Mouse (Mus musculus): ENCODE data around the gene Col19a1. TPM values are rescaled to one million over a fixed set of nuclear protein-coding genes. Genes with fewer than 3 reads are reported as not detected.
"Not testable (repeated sequence)": the region's sequence is repeated elsewhere in the genome, so short reads cannot be mapped to it uniquely, and the experiment has no call there.

The Col19a1 gene
- under 1 TPM; 0.05 to 0.07 TPM for total RNA-seq (2021)

GRCm38 (mm10) chr1:24587141-24587541 lies at the start of gene Col19a1:
Gene Col19a1 (minus strand): TSS chr1:24587472.
- DNase-seq = peak in 1 of 2 experiments; percentile 9
- intact Hi-C loops (cut with DNase I) = no loop called here

DNA sequence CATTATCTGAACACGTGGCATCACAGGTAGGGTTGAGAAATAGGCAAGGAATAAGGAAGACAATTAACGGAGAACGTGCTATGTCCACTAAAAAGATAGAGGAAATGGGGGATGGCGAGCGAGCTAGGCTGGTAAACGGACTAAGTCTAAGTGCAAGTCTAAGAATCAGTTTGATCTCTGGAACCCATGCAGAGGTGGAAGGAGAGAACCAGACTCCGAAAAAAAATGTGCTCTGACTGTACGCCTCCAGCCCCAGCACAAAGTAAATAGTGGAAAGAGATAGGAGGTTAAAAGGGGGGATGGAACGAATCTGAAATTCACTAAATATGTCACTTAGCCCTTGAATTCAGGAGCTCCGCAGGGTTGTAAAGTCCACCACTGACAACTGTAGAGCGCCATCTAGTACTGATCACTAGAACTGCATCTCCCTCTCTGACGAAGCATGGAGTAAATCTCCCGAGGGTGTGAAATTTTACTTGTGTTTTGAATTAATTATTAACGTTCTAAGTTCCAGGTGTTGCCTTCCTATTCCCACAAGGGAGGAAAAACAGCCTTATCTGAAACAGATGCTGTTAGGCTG lies 46.4 kb upstream of the Col19a1 start:
- intact Hi-C loops (cut with DNase I) = loop anchor here (5.0 kb wide), 1 partner anchor 256 kb away; no protein-coding TSS in a partner anchor
- DNase-seq = peak; percentile 20 to 41

GRCm38 (mm10) chr1:24612556-24612955 lies 25.3 kb upstream of the Col19a1 start:
- DNase-seq; intact Hi-C loops (cut with DNase I): not testable (repeated sequence)

GRCm38 (mm10) chr1:24595096-24595495 lies 7.8 kb upstream of the Col19a1 start:
- intact Hi-C loops (cut with DNase I) = no loop called here
- DNase-seq = no peak

DNA sequence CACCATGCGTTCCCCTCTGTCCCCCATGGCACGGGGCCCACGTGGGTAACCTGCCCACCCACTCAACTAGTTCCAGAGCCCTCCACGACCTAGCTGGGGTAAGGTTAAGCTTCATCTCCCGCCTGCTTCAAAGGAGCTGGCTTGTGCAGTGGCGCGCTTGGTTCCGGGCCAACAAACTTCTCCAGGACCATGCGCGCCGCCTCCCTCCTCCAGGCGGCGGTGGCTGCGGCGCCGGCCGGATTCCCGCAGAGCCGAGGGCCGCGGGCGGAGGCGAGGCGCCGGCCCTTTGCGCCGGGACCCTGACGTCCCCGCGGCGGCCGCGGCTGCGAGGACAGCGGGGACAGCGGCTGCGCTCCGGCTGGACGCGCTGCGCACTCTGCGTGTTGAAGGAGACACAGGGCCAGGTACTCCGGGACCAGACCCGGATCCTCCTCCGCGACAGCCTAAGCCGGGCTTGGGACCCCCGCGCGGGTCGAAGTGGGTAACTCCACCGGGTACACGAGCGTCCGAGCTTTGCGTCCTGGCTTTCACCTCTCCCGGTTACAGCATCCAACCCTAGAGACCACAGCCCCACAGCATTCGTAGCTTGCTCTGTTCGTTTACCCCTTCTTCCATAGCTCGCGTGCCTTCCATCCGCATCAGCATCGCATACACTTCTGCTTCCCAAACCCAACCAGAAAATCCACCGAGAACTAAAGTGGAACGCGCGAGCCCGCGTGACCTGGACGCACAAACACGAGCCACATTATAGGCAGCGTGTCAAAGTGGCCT lies 717 bp downstream of the Col19a1 start:
- intact Hi-C loops (cut with DNase I) = no loop called here
- peak; percentile 56 to 60 for DNase-seq

- DNase-seq = no peak
- intact Hi-C loops (cut with DNase I) = no loop called here
Measured at GRCm38 (mm10) chr1:24572602-24573001, 14.7 kb downstream of the Col19a1 start.

- no peak for DNase-seq
- intact Hi-C loops (cut with DNase I) = no loop called here
Measured at GRCm38 (mm10) chr1:24564113-24564512, 23.2 kb downstream of the Col19a1 start.

DNA sequence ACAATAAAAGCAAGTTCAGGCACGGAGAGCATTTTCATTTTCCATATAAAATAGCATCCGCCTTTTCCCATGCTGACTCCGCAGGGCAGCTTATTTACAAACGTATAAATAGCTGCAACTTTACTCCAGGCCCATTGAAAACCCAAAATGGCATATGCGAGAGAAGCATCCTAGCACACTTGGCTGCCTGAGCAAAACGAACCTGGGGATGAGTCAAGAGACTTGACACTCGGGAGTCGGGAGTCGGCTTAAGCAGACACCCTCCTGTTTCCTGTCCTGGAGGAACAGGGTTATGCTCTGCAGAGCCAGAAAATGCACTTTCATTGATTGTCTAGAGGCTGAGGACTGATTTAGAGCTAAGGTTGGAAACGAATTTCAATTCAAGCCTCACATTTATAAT lies 29.3 kb downstream of the Col19a1 start:
- intact Hi-C loops (cut with DNase I) = no loop called here

GRCm38 (mm10) chr1:24553462-24553861 lies 33.8 kb downstream of the Col19a1 start:
- intact Hi-C loops (cut with DNase I) = no loop called here
- DNase-seq = peak; percentile 37 to 50

More for the DNA sequence above, 29.3 kb downstream of the Col19a1 start:
- no peak for DNase-seq

DNA sequence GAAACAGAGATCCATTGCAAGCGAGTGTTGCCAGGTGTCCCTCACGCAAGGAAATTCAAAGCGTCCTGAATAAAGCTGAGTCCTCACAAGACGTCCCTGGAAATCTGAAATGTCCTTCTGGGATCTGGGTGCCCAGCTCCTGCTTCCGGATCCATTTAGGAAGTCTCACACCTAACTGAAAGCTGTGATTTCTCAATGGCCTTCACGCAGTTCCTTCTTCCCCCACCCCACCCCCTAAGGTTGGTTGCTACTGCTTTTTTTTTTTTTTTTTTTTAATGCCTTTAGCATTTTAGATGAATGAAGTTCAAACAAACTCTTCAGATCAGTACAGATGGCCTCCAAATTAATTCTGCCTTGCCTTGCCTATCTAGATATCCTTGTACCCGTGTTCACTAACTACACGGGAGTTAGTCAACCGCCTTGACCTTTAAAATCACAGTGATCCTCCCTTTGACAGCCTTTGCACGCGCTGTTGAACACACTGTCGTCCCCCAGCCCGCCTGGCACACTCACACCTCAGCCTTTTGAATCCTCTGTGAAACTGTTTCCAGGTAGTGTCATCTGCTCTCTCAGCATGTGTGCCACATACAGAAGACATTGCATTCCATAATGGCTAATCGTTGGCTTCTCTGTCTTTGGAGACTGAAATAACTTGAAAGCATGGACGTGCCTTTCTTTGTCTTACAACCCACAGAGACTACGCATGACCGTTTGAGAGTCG lies 36.6 kb downstream of the Col19a1 start:
- DNase-seq = no peak
- intact Hi-C loops (cut with DNase I) = no loop called here

- peak in 1 of 2 experiments; percentile 8 for DNase-seq
- intact Hi-C loops (cut with DNase I) = no loop called here
Measured at GRCm38 (mm10) chr1:24550031-24550430, 37.2 kb downstream of the Col19a1 start.

DNA sequence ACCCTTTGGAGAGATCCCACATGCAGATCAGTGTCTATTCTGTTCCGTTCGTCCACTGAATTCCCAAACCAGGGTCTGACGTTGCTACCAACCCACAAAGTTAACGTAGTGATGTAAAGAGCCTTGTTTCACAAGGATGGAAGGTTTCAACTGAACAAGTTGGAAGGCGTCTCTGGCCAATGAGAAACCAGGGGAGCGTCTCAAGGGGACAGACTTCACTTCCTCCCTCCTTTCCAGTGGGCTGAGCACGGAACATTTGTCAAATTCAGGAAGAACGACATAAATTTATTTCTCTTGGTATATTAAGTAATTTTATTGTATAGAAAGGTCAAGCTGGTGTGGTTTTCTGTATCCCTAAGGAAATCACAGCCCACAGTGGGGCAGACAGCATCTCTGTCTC lies 38.2 kb downstream of the Col19a1 start:
- intact Hi-C loops (cut with DNase I) = no loop called here
- no peak for DNase-seq

- DNase-seq = no peak
- intact Hi-C loops (cut with DNase I) = no loop called here
Measured at GRCm38 (mm10) chr1:24547574-24547973, 39.7 kb downstream of the Col19a1 start.

GRCm38 (mm10) chr1:24539852-24540251 lies 47.4 kb downstream of the Col19a1 start:
- no peak for DNase-seq
- intact Hi-C loops (cut with DNase I) = no loop called here

DNA sequence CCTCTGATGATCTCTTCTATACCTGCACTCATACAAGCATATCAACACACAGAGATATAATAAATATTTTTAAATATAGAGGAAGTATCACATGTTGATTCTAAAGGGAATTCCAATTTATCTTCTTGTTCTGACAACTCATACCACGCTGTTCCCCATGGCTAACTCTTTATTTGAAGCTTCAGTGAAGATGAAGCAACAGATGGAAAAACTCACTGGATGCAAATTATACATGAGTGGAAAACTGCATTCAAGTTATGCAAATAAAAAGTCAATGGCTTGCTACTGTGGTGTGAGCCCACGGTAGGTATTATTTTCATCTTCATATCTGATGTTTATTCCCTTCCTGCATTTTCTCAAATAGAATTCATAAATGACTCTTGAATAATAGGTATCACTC lies 60.1 kb downstream of the Col19a1 start:
- intact Hi-C loops (cut with DNase I) = no loop called here

DNA sequence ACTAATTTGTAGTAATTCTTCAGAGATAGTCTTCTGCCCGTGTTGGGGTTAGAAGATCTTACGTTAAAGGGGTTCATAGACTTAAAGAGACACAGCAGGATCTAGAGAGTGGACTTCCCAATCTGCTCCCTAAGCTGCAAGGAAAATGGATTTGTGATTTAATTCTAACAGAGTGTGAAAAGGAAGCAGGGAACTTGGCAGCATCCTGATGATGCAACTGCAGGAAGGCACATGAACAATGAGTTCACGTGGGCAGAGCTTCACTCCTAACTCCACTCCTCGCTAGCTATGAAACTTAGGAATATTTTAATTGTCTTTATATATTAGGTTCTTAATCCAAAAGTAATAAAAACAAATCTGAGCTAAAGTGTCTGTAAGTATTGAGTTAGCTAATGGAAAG lies 69.8 kb downstream of the Col19a1 start:
- peak in 1 of 2 experiments; percentile 12 for DNase-seq
- intact Hi-C loops (cut with DNase I) = no loop called here

More for the DNA sequence above, 60.1 kb downstream of the Col19a1 start:
- DNase-seq = no peak

- DNase-seq = no peak
- intact Hi-C loops (cut with DNase I) = no loop called here
Measured at GRCm38 (mm10) chr1:24515341-24515740, 71.9 kb downstream of the Col19a1 start.

DNA sequence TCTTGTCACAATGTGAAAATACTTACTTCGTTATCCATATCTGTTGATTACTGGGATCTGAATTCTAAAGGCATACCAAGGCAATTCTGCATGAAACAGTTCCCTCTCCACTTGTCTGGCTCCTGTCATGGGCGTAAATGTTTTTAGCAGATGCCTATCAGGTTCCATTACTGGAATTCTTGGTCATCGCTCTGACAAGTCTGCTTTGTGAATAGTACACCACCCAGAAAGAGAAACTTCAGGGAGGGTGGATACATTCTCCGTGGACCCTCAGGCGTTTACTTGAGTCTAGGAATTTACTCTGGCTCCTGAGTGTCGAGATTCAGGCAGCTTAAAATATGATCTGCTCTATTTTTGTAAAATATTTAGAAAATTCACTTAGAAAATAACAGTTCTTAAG lies 75.7 kb downstream of the Col19a1 start:
- intact Hi-C loops (cut with DNase I) = no loop called here
- DNase-seq = no peak

DNA sequence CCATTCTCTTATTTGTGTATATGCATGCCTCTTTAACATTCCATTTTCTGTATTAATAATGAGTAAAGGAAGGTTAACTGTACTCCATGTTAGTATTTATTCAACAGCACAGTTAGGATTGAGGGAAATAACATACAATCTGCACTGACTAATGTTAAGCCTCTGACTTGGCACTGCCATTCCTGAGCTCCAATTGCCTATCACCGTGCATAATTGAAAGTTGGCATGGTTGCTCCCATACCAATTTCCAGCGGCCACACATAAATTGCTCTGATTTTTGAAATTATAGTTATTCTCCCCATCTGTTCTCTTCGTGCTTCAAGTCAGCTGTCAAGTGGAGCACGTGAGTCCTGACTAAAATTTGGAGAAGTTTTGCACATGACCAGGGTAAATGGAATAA lies 91.9 kb downstream of the Col19a1 start:
- DNase-seq = no peak
- intact Hi-C loops (cut with DNase I) = no loop called here

- no peak for DNase-seq
- intact Hi-C loops (cut with DNase I) = no loop called here
Measured at GRCm38 (mm10) chr1:24484161-24484560, 103.1 kb downstream of the Col19a1 start.

GRCm38 (mm10) chr1:24471096-24471710 lies 116.1 kb downstream of the Col19a1 start:
- intact Hi-C loops (cut with DNase I) = no loop called here
- peak; percentile 9 for DNase-seq

Measured in heart, postnatal 10 days (tissue).